Mouse (Mus musculus): Measurements from ENCODE around the gene Spg7. TPM values are rescaled to one million over a fixed set of nuclear protein-coding genes. Genes with fewer than 3 reads are reported as not detected.
A peak's percentile ranks its signal among the peaks of the same experiment; 100 is the strongest.
"Not testable (repeated sequence)": the region's sequence is repeated elsewhere in the genome, so short reads cannot be mapped to it uniquely, and the experiment has no call there.

Gene Spg7
- polyA plus RNA-seq, 1 experiment: 361 TPM

DNA sequence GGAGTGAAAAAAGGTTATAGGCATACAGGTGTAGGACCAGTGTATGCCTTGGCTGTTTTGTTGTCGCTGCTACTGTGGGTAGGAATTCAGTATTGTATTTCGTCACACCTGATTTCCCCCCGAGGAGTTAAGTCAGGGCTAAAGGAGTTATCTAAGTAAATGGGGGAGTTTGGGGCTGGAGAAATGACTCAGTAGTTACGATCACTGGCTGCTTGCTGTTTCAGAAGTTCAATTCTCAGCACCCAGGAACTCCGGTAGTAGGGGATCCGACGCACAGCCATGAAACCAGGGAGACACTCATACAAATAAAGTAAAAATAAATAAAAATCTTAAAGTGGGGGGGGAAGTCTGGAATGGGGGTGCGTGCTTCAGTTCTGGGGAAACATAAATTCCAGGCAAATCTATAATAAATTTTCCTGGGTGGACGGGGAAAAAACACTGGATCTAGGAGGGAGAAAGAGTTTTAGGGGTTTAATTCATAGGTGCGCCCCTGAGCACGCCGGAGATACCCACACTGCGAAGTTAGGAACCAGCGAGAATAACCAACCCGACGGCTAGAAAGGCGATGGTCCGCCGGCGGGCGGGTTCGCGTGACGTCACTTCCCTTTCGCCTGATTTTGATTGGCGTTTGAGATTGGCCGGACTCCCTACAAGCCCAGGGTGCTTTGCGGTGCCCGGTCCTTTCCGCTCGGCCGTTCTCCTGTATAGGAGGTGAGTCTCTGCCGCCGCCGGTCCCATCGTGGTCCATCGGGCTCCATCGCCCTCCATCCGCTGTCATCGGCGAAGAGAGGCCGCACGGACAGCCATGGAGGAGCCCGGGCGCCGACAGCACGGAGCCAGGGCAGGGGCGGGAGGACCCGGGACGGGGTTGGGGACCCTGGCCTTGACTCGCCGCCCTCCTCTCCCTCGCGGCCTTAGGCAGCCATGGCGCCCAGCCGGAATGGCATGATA is 39.3 kb downstream of the Spg7 start, which contains the start of gene Rpl13:
TSS of gene Rpl13 (plus strand) at position 616 of the 951 bp plus-strand sequence.
- Histone ChIP-seq H3K27ac (ENCODE audit: insufficient read depth, low read depth, low read length) (peak within 1 kb of the TSS; percentile 15), H3K4me1 (ENCODE audit: control insufficient read depth, insufficient read depth, low read length) (peaks cover 5% of the 10 kb centered on the region), H3K4me3 (ENCODE audit: insufficient read depth, low read depth, low read length) (peak within 1 kb of the TSS; percentile 60)
- WGBS: under 1% methylated on average over 56 of the region's 56 CpGs
- TF ChIP-seq CTCF (IDR thresholded peaks at IDR 0.05; ENCODE audit: insufficient read depth, low read depth, low read length): no peak
- peak; percentile 80; the same call in 1 of the 2 replicates for TF ChIP-seq POLR2A (IDR thresholded peaks at IDR 0.05; ENCODE audit: insufficient read depth, low read depth, low read length)

DNA sequence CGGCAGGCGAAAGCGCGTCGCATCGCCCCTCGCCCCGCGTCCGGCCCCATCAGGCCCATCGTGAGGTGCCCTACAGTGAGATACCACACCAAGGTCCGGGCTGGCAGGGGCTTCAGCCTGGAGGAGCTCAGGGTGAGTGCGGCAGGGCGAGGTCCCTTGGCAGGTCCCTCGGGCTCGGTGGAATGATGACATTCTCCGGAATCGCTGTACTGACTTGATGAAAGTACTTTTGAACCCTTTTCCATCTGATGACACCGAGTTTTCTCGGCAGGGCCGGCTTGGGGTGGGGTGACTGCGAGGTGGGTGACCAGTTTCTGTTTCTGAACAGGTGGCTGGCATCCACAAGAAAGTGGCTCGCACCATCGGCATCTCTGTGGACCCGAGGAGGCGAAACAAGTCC is 40.1 kb downstream of the Spg7 start:
- not testable (repeated sequence) for H3K4me1 ChIP-seq (ENCODE audit: control insufficient read depth, insufficient read depth, low read length)
- peak overlapping the region; percentile 60 for H3K4me3 ChIP-seq (ENCODE audit: insufficient read depth, low read depth, low read length)
- H3K27ac ChIP-seq (ENCODE audit: insufficient read depth, low read depth, low read length): peak overlapping the region; percentile 15
- under 1% methylated on average over 26 of the region's 26 CpGs for WGBS

DNA sequence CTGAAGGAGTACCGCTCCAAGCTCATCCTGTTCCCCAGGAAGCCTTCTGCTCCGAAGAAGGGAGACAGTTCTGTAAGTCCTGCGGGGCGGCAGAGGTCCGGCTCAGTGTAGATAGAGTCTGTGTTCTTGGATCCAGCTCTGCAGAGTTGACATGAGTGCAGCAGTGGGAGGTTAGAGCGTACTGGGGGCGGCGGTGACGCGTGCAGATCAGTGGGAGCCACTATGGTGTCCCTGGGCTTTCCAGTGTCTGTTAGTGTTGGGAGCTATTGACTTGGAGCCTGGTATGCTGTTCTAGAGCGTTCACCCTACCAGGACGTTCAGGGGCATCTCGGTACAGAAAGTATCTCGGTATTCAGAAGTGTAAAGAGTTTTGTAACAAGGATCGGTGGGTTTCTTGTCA is 40.5 kb downstream of the Spg7 start:
- Histone ChIP-seq H3K4me1 (ENCODE audit: control insufficient read depth, insufficient read depth, low read length) (peaks cover 3% of the 10 kb centered on the region; the same call in 1 of the 2 replicates), H3K27ac (ENCODE audit: insufficient read depth, low read depth, low read length) (no peak overlapping the region), H3K4me3 (ENCODE audit: insufficient read depth, low read depth, low read length) (peak overlapping the region; percentile 60)
- WGBS: 10% methylated on average over 15 of the region's 15 CpGs
- no peak for TF ChIP-seq POLR2A (IDR thresholded peaks at IDR 0.05; ENCODE audit: insufficient read depth, low read depth, low read length)
- no peak for TF ChIP-seq CTCF (IDR thresholded peaks at IDR 0.05; ENCODE audit: insufficient read depth, low read depth, low read length)

DNA sequence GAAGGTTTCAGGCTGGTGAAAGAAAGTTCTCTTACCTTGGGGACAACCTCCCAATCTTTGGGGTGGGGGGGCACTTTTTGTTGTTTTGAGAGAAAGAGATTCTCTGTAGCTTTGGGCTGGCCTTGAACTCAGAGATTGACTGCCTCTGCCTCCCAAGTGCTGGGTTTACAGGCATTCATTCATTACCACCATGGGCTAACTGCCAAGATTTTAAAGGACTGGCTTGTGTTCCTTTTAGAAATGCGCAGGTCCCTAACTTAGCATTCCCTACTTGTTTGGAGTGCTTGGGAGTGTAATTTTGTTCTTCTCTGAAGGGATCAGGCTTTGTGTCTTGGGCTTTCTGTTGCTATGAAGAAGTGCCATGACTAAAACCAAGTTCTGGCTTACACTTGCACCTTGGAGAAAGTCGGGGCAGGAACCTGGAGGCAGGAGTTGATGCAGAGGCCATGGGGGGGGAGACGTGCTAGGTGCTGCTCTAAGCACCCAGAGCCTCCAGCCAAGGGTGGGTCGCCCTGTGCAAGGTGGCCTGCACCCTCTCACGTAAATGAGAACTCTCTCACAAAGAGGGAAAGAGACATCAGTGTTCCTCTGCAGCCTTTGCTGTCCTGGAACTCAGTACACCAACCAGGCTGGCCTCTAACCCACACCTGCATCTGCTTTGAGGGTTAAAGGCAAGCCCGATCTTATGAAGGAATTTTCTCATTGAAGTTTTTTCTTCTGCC is 41.5 kb downstream of the Spg7 start:
- 59% methylated on average over 6 of the region's 6 CpGs for WGBS
- H3K27ac ChIP-seq (ENCODE audit: insufficient read depth, low read depth, low read length): no peak overlapping the region
- TF ChIP-seq CTCF (IDR thresholded peaks at IDR 0.05; ENCODE audit: insufficient read depth, low read depth, low read length) (no peak), POLR2A (IDR thresholded peaks at IDR 0.05; ENCODE audit: insufficient read depth, low read depth, low read length) (no peak)
- H3K4me1 ChIP-seq (ENCODE audit: control insufficient read depth, insufficient read depth, low read length): peaks cover 2% of the 10 kb centered on the region; the same call in 1 of the 2 replicates
- H3K4me3 ChIP-seq (ENCODE audit: insufficient read depth, low read depth, low read length): no peak overlapping the region

DNA sequence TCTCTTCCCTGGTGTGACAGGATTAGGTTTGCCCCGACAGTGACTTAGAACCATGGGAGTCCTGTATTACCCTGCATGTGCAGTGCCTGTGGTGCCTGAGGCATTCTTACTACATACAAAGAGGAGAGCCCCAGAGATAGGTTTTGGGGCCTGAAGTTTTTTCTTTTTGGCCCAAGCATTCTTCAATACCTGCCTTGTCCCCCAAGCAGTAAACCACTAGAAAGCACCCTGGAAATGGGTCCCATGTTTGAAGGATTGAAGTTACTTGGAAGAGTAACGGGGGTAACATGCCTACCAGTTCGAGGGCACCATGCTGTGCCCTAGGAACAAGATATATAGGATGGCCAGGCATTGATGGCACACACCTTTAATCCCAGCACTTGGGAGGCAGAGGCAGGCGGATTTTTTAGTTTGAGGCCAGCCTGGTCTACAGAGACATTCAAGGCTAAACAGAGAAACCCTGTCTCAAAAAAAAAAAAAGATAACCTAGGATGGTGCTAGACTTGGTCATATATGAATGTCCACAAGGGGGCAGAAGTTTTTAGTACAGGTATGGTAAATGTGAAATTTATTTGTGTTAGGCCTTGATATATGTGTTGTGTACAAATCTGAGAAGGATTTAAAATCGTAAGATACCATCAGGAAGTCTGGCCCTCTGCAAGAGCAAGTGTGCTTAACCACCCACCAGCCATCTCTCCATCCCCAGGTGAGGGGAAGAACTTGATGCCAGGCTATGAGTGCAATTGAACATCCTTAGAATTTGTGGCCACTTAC is 43.0 kb downstream of the Spg7 start:
- 64% methylated on average over 5 of the region's 5 CpGs for WGBS
- TF ChIP-seq POLR2A (IDR thresholded peaks at IDR 0.05; ENCODE audit: insufficient read depth, low read depth, low read length) (no peak), CTCF (IDR thresholded peaks at IDR 0.05; ENCODE audit: insufficient read depth, low read depth, low read length) (no peak)
- Histone ChIP-seq H3K27ac (ENCODE audit: insufficient read depth, low read depth, low read length) (no peak overlapping the region), H3K4me1 (ENCODE audit: control insufficient read depth, insufficient read depth, low read length) (peaks cover 2% of the 10 kb centered on the region; the same call in 1 of the 2 replicates), H3K4me3 (ENCODE audit: insufficient read depth, low read depth, low read length) (no peak overlapping the region)

DNA sequence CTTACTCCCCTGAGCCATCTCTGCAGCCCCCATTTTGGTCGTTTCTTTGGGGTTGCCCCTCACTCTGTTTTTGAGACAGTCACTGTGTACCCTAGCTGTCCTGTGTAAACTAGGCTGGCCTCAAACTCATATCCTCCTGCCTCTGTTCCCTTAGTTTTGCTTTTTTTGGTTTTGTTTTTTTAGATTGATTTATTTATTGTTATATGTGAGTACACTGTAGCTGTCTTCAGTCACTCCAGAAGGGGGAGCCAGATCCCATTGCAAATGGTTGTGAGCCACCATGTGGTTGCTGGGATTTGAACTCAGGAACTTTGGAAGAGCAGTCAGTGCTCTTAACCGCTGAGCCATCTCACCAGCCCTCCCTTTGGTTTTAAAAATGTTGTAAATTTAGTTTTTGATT is 43.8 kb downstream of the Spg7 start:
- WGBS: 56% methylated on average over 2 of the region's 2 CpGs
- H3K4me1 ChIP-seq (ENCODE audit: control insufficient read depth, insufficient read depth, low read length): peaks cover 2% of the 10 kb centered on the region; the same call in 1 of the 2 replicates
- H3K4me3 ChIP-seq (ENCODE audit: insufficient read depth, low read depth, low read length): no peak overlapping the region
- no peak overlapping the region for H3K27ac ChIP-seq (ENCODE audit: insufficient read depth, low read depth, low read length)
- no peak for TF ChIP-seq CTCF (IDR thresholded peaks at IDR 0.05; ENCODE audit: insufficient read depth, low read depth, low read length)
- no peak for TF ChIP-seq POLR2A (IDR thresholded peaks at IDR 0.05; ENCODE audit: insufficient read depth, low read depth, low read length)

DNA sequence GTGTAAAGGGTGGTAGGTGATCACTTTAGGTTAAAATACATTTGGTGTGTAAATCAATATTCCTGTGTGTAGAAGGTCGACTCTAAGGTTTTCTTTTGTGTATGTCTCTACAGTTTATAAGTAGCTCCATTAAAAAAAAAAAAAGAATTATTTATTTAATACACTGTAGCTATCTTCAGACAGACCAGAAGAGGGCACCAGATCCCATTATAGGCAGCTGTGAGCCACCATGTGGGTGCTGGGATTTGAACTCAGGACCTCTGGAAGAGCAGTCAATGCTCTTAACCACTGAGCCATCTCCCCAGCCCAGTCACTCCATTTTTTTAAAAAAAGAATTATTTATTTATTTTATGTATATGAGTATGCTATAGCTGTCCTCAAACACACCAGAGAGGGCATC is 45.3 kb downstream of the Spg7 start:
- Histone ChIP-seq H3K27ac (ENCODE audit: insufficient read depth, low read depth, low read length) (no peak overlapping the region), H3K4me1 (ENCODE audit: control insufficient read depth, insufficient read depth, low read length) (peaks cover 2% of the 10 kb centered on the region; the same call in 1 of the 2 replicates), H3K4me3 (ENCODE audit: insufficient read depth, low read depth, low read length) (no peak overlapping the region)
- 70% methylated on average over 1 of the region's 1 CpGs for WGBS
- TF ChIP-seq POLR2A (IDR thresholded peaks at IDR 0.05; ENCODE audit: insufficient read depth, low read depth, low read length): no peak
- no peak for TF ChIP-seq CTCF (IDR thresholded peaks at IDR 0.05; ENCODE audit: insufficient read depth, low read depth, low read length)

DNA sequence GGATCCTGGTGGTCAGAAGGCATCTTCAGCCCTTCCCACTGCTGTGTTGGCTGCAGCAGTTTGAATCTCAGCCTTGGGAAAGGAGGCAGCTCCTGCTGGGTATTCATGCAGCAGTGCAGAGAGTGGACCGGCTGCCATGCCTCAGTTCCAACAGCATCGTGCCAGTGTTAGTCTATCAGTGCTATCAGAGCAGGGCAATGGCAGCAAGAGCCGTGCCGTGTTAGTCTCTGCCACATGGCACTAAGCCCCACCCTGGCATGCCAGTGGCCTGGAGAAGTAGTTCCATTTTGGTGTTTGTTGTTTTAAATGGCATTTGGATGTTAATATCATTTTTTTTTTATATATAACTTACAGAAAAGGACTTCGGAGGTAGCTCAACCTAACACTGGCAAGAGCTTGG is 46.2 kb downstream of the Spg7 start:
- Histone ChIP-seq H3K4me1 (ENCODE audit: control insufficient read depth, insufficient read depth, low read length) (no peaks in the 10 kb centered on the region), H3K27ac (ENCODE audit: insufficient read depth, low read depth, low read length) (no peak overlapping the region), H3K4me3 (ENCODE audit: insufficient read depth, low read depth, low read length) (no peak overlapping the region)
- 80% methylated on average over 5 of the region's 5 CpGs for WGBS
- TF ChIP-seq POLR2A (IDR thresholded peaks at IDR 0.05; ENCODE audit: insufficient read depth, low read depth, low read length): no peak

Data from olfactory bulb, adult 2 months (tissue).